Mouse (Mus musculus) erythroblast, embryonic 14.5 days (primary cell): Measurements from ENCODE around the gene Prkd1.

ENCODE experiments used
- GATA1 ChIP-seq: IDR thresholded peaks from 2 replicates; pipeline ENCODE4 v1.6.1; 2012; ENCODE audit warnings: low read length, inconsistent platforms, mixed read lengths
- TAL1 ChIP-seq: IDR thresholded peaks from 3 replicates; pipeline ENCODE4 v1.6.1; 2012; ENCODE audit warnings: low read length, inconsistent platforms, mixed read lengths

GRCm38 (mm10) chr12:50558231-50558630 is 90.7 kb downstream of the Prkd1 start:
- TF ChIP-seq TAL1 (no peak), GATA1 (no peak)
